Mouse (Mus musculus): ENCODE measurements around the gene Polr2j.
A peak's percentile ranks its signal among the peaks of the same experiment; 100 is the strongest.
"Not testable (repeated sequence)": the region's sequence is repeated elsewhere in the genome, so short reads cannot be mapped to it uniquely, and the experiment has no call there.

Gene Polr2j

GRCm38 (mm10) chr5:136108486-136108885 is 7.9 kb upstream of the Polr2j start:
- no peak for DNase-seq (ENCODE audit: low spot score in 2 of 2)

DNA sequence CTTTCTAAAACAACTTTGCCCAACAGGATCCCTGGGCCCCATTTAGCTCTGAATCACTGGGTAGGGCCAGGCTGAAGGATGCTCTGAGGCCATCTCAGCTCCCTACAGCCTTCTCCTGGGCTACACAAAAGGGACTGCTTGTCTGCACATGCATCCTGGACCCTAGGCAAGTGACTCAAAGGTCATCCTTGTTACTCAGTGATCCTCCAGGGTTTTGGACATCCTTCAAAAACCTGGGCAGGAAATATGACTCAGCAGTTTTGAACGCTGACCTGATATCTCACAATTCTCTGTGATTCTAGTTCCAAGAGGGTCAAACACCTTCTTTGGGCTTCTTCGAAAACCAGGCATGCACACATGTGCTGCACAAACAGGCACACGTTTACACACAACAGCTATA is 7.4 kb upstream of the Polr2j start:
- no peak for DNase-seq (ENCODE audit: low spot score in 2 of 2)

- not testable (repeated sequence) for DNase-seq (ENCODE audit: low spot score in 2 of 2)
Observed at GRCm38 (mm10) chr5:136113546-136113945, 2.9 kb upstream of the Polr2j start.

DNA sequence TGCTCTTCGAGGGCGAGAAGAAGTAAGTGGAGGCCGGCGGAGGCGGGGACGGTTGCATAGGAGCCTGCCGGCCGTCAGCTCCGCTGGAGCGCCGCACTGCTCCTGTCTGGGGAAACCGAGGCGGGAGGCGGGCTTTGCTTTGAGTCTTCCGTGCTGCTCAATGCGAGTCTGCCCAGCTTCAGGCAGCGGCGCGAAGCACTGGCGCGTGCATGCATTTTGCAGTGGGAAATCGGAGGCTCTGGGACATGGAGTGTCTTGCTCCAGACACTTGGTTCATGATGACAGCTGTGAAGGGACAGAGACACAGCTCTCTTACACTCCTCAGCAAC is 317 bp downstream of the Polr2j start:
- no peak for DNase-seq (ENCODE audit: low spot score in 2 of 2)

GRCm38 (mm10) chr5:136122165-136122564 is 5.7 kb downstream of the Polr2j start:
- DNase-seq (ENCODE audit: low spot score in 2 of 2), result no peak

- peak; percentile 87 to 96 for DNase-seq (ENCODE audit: low spot score in 2 of 2)
Observed at GRCm38 (mm10) chr5:136135571-136136291, 19.3 kb downstream of the Polr2j start, which contains the start of the genes Lrwd1 and Alkbh4. Lrwd1 (minus strand) TSS chr5:136136074. Alkbh4 (plus strand) TSS chr5:136136146.

- no peak for DNase-seq (ENCODE audit: low spot score in 2 of 2)
Observed at GRCm38 (mm10) chr5:136136292-136136990, 20.0 kb downstream of the Polr2j start.

GRCm38 (mm10) chr5:136137658-136138274 is 21.3 kb downstream of the Polr2j start:
- DNase-seq (ENCODE audit: low spot score in 2 of 2), result peak in 1 of 2 experiments; percentile 27

DNA sequence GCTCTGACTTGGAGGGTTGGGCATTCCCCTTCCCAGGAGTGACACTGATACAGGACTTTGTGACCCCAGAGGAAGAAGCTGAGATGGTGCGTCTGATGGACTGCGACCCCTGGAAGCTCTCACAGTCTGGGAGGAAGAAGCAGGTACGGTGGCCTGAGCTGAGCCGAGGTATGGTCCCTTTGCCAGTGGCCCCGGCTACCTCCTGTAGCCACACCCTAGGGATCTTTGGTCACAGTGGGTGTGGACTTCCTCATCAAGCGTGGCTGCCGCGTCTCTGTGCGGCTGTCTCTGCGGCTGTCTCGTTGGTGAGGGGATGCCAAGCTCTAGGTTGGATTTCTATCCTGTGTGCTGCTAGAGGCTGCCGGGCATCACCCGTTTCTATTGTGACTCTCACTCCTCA is 23.0 kb downstream of the Polr2j start:
- DNase-seq (ENCODE audit: low spot score in 2 of 2), result no peak

DNA sequence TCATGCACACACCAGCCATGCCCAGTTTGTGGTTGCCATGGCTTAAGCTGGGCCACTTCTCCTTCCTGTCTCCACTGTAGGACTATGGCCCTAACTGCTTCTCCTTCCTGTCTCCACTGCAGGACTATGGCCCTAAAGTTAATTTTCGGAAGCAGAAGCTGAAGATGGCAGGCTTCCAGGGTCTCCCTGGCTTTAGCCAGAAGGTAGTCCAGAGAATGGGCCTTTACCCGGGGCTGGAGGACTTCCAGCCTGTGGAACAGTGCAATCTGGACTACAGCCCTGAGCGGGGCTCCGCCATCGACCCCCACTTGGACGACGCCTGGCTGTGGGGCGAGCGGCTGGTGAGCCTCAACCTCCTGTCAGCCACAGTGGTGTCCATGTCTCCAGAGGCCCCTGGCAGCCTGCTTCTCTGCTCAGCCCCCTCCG is 23.6 kb downstream of the Polr2j start:
- DNase-seq (ENCODE audit: low spot score in 2 of 2), result no peak

DNA sequence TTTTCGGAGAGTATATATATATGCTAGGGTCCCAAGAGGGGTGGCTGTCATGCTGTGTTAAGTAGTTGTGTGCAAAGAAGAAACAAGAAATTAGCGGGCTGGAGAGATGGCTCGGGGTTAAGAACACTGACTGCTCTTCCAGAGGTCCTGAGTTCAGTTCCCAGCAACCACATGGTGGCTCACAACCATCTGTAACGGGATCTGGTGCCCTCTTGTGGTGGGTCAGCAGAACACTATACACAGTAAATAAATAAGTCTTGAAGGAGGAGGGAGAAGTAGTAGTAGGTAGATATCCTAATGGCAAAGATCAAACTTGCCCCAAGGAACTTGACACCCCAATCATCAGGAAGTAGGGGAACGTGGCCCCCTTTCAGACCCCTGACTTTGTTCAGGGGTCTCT is 26.3 kb downstream of the Polr2j start:
- DNase-seq (ENCODE audit: low spot score in 2 of 2), result no peak

- DNase-seq (ENCODE audit: low spot score in 2 of 2), result no peak
Observed at GRCm38 (mm10) chr5:136143161-136143755, 26.8 kb downstream of the Polr2j start.

DNA sequence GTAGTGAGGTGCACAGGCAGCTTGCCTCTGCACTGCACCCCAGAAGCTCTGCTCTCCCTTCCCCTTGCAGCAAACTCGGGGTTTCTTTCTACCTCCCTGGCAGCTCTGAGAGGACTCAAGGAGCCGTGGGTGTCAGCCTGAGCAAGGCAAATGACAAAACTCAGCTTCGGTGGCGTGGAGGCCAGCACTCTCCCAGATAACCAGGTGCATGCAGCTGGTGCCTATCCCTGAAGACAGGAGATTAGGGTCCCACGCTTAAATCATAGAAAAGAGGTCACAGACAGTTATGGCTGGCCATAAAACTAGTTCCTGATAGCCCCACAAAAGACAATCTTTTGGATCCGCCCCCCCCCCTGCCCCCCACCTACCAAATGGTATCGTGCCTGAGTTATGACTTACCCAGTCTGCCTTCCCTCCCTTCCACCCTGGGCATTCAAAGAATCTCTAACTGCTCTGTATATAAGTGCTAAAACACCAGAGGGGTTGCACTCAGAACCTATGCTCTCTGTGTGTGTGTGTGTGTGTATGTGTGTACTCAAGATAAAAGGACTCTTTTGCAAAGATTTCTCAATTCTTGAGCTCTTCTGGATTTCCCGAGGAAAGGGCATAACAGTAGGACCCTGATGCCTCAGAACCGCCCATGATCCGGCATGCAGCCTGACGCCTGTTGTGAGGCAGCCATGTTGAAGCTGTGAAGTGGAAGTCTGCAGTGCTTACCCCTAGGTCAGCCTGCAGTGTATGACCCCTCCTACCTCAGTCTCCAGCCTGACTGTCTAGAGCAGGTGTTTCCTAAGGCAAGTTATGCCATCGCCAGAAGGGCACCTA is 28.4 kb downstream of the Polr2j start:
- DNase-seq (ENCODE audit: low spot score in 2 of 2), result no peak

GRCm38 (mm10) chr5:136146936-136147335 is 30.5 kb downstream of the Polr2j start:
- DNase-seq (ENCODE audit: low spot score in 2 of 2), result no peak

DNA sequence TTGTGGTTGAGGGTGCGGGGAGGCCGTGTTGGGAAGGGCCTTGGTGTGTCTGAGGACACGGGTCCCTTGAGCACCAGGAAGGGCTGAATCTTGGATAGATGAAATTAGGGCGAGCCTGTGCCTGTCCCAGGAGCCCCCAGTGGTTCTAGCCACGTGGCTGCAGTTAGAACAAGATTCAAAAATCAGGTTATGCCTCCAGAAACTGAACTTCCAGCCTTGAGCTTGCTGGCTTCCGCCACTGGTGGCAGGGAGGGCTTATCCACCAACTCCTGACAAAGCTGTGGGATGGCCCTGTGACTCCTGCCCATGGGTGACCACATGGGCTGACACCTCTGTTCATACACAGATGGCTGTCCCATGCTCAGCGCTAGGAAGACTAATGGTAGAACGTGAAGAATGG is 31.3 kb downstream of the Polr2j start:
- DNase-seq (ENCODE audit: low spot score in 2 of 2), result no peak

- not testable (repeated sequence) for DNase-seq (ENCODE audit: low spot score in 2 of 2)
Observed at GRCm38 (mm10) chr5:136149134-136149576, 32.7 kb downstream of the Polr2j start.

GRCm38 (mm10) chr5:136152365-136152764 is 35.9 kb downstream of the Polr2j start:
- DNase-seq (ENCODE audit: low spot score in 2 of 2), result no peak

GRCm38 (mm10) chr5:136155399-136155798 is 39.0 kb downstream of the Polr2j start:
- DNase-seq (ENCODE audit: low spot score in 2 of 2), result no peak

GRCm38 (mm10) chr5:136160084-136160483 is 43.7 kb downstream of the Polr2j start:
- not testable (repeated sequence) for DNase-seq (ENCODE audit: low spot score in 2 of 2)

DNA sequence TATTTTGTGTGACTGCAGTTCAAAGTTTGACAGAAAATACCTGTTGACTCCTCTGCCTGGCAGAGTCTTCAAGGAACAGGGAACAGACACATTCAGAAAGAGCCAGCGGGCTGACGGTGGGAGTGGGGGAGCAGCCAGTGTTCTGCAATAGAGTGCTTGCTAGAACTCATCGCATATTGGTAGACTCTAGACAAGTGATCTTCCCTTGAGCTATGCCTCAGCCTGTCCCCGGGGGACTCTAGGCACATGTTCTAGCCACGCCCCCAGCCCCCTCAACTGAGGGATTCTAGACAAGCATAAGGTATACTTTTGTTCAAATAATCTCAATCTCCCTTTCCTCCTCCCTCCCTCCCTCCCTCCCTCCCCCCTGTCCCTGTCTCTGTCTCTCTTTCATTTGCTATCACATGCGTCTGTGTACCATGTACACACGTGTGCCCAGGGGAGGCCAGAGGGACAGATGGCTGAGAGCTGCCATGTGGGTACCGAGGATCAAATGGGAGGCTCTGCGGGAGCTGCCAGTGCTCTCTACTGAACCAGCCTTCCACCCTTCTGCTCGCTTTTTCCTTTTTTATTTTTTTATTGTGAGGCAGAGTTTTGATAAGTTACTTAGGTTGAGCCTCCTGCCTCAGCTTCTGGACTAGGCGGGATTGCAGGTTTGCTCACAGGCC is 47.5 kb downstream of the Polr2j start:
- DNase-seq (ENCODE audit: low spot score in 2 of 2), result no peak

DNA sequence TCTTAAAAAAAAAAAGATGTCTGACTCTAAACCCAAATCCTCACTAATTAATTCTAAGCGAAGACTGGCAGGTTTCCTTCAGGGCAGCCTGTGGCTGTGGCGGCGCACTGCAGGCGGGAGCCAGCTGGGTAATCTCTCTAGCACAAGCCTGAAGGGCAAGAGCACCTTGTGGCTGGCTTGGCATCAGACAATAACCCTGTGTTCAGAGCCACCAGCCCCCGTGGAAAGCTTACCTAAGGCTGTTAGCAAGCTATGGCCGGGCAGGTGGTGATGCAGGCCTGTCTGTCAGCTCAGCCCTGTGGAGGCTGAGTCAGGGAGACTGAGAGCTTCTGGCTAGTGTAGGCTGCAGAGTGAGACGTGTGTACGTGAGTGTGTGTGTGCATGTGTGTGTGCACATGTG is 48.8 kb downstream of the Polr2j start:
- no peak for DNase-seq (ENCODE audit: low spot score in 2 of 2)
